9 mouse cellular contexts compared by ENCODE assay signal in the genomic region with DNA sequence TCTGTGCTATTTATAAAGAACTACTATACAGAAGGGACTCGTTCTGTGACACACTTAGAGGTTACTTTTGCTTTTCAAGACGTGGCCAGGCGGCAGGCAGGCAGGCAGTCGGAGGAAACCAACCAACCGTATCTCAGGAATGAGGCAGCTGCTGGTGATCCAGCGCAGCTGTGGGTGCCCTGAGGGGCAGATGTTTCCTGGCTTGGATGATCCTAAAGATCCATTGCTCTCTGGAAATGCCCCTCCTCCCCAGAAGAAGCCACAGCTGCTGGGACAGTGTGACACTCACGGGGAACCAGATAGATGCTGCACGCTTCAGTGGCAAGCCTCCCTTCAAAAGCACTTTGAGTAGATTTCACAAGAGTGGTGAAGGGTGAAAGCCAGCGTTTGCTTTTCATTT. TPM values are rescaled to one million over a fixed set of nuclear protein-coding genes. Genes with fewer than 3 reads are reported as not detected.
A peak's percentile ranks its signal among the peaks of the same experiment; 100 is the strongest.
DNase-seq lines count a peak whose midpoint lies in the region; ATAC-seq lines count a peak whose summit lies in the region.
"Had no signal": no experiment of that assay in that cellular context is flagged by ENCODE, and none has a peak within 500 bp of the region (broad histone marks: within the 10 kb centered on the region; RNA-seq: fewer than 3 reads in every experiment).

No protein-coding gene starts in this region.

- H3K4me3 ChIP-seq in heart, embryonic 15.5 days: peak overlapping the region; percentile 14
- 0 out of 2 replicates have a peak overlapping the region, but pooled peaks have one; percentile 21 for H3K4me3 ChIP-seq in heart, embryonic 16.5 days (ENCODE audit: low read length)
- H3K4me3 ChIP-seq in liver, embryonic 13.5 days (replicated peaks): no peak overlapping the region
- no peak overlapping the region for H3K4me3 ChIP-seq in forebrain, embryonic 11.5 days (ENCODE audit: low read depth, low read length)

- no peak overlapping the region for H3K9ac ChIP-seq in heart, embryonic 15.5 days
- H3K9ac ChIP-seq in heart, embryonic 16.5 days (ENCODE audit: low read length): no peak overlapping the region
- 0 out of 2 replicates have a peak overlapping the region, but pooled peaks have one; percentile 17 for H3K9ac ChIP-seq in liver, embryonic 13.5 days
- H3K9ac ChIP-seq in forebrain, embryonic 11.5 days (ENCODE audit: low read length): no peak overlapping the region

- no peaks in the 10 kb centered on the region for H3K9me3 ChIP-seq in heart, embryonic 15.5 days (replicated peaks)
- H3K9me3 ChIP-seq in heart, embryonic 16.5 days (replicated peaks; ENCODE audit: control insufficient read depth, low read length): no peaks in the 10 kb centered on the region
- no peaks in the 10 kb centered on the region for H3K9me3 ChIP-seq in liver, embryonic 13.5 days (replicated peaks)
- H3K9me3 ChIP-seq in forebrain, embryonic 11.5 days (ENCODE audit: control insufficient read depth, low read length): no peaks in the 10 kb centered on the region

- 0 out of 2 replicates have a peak, but pooled peaks have one; percentile 47 for ATAC-seq in heart, embryonic 15.5 days (replicated peaks; ENCODE audit: insufficient number of reproducible peaks, insufficient read depth, low FRiP score, low read depth)
- ATAC-seq in heart, embryonic 16.5 days (replicated peaks; ENCODE audit: extremely low read depth, insufficient read depth, low FRiP score): no peak
- ATAC-seq in liver, embryonic 13.5 days (ENCODE audit: low read depth): peak; percentile 64; the same call in 1 of the 2 replicates
- ATAC-seq in neutrophil, adult 5-6 weeks (ENCODE audit: extremely low read depth, insufficient number of reproducible peaks, low FRiP score, poor library complexity, severe bottlenecking): peak; percentile 27; the same call in 1 of the 2 replicates
- no peak for ATAC-seq in forebrain, embryonic 11.5 days (replicated peaks; ENCODE audit: low FRiP score)

- no peak overlapping the region for H3K27ac ChIP-seq in heart, embryonic 15.5 days
- H3K27ac ChIP-seq in heart, embryonic 16.5 days (ENCODE audit: low read length): peak overlapping the region; percentile 27; the same call in 1 of the 2 replicates
- H3K27ac ChIP-seq in liver, embryonic 13.5 days: no peak overlapping the region
- no peak overlapping the region for H3K27ac ChIP-seq in forebrain, embryonic 11.5 days (ENCODE audit: low read depth, low read length)

- peak overlapping the region; percentile 46 for H3K4me2 ChIP-seq in heart, embryonic 15.5 days
- peak overlapping the region; percentile 40 for H3K4me2 ChIP-seq in heart, embryonic 16.5 days (ENCODE audit: low read depth, low read length)
- no peak overlapping the region for H3K4me2 ChIP-seq in liver, embryonic 13.5 days
- no peak overlapping the region for H3K4me2 ChIP-seq in forebrain, embryonic 11.5 days (ENCODE audit: low read depth, low read length, severe bottlenecking)

- H3K27me3 ChIP-seq in heart, embryonic 15.5 days: no peaks in the 10 kb centered on the region
- no peaks in the 10 kb centered on the region for H3K27me3 ChIP-seq in heart, embryonic 16.5 days (ENCODE audit: control insufficient read depth, insufficient read depth, low read length)
- H3K27me3 ChIP-seq in liver, embryonic 13.5 days: no peaks in the 10 kb centered on the region
- no peaks in the 10 kb centered on the region for H3K27me3 ChIP-seq in forebrain, embryonic 11.5 days (ENCODE audit: control insufficient read depth, insufficient read depth, low read length)

- H3K36me3 ChIP-seq in heart, embryonic 15.5 days: no peaks in the 10 kb centered on the region
- H3K36me3 ChIP-seq in heart, embryonic 16.5 days (ENCODE audit: control insufficient read depth, insufficient read depth): no peaks in the 10 kb centered on the region
- H3K36me3 ChIP-seq in liver, embryonic 13.5 days: no peaks in the 10 kb centered on the region
- no peaks in the 10 kb centered on the region for H3K36me3 ChIP-seq in forebrain, embryonic 11.5 days (ENCODE audit: control insufficient read depth, insufficient read depth, low read length)

- DNase-seq in heart, postnatal 4 days: no peak
- DNase-seq in liver, embryonic 13.5 days: no peak
- DNase-seq in spleen, postnatal 14 days (ENCODE audit: low spot score in 2 of 2): no peak
- DNase-seq in forebrain, embryonic 11.5 days (ENCODE audit: low spot score): no peak
- no peak for DNase-seq in spleen, adult 12 weeks (ENCODE audit: low spot score)

- peaks cover 15% of the 10 kb centered on the region for H3K4me1 ChIP-seq in heart, embryonic 15.5 days (replicated peaks)
- peaks cover 12% of the 10 kb centered on the region for H3K4me1 ChIP-seq in heart, embryonic 16.5 days (ENCODE audit: control insufficient read depth, insufficient read depth, low read length)
- peaks cover 20% of the 10 kb centered on the region for H3K4me1 ChIP-seq in liver, embryonic 13.5 days (replicated peaks)
- peaks cover 3% of the 10 kb centered on the region; the same call in 1 of the 2 replicates for H3K4me1 ChIP-seq in forebrain, embryonic 11.5 days (replicated peaks; ENCODE audit: control insufficient read depth, insufficient read depth, low read length)

- WGBS in heart, embryonic 15.5 days: 6% methylated on average over 9 of the region's 9 CpGs
- 6% methylated on average over 9 of the region's 9 CpGs for WGBS in heart, embryonic 16.5 days
- 10% methylated on average over 9 of the region's 9 CpGs for WGBS in liver, embryonic 13.5 days (ENCODE audit: insufficient replicate concordance)
- 14% methylated on average over 9 of the region's 9 CpGs for WGBS in forebrain, embryonic 11.5 days

RNA-seq across cellular contexts. Expression of gene Cass4, which starts 18.9 kb away (rescaled TPM):
- 0.26 and 0.91 TPM in 2 replicates for polyA plus RNA-seq in heart, embryonic 15.5 days (2015; fragmentation: Nextera tagmentation; extraction: Ambion mirVana)
- under 1 TPM; 0.27 to 0.29 TPM for total RNA-seq in heart, postnatal 4 days (2021)
- polyA plus RNA-seq in heart, embryonic 16.5 days (2015; fragmentation: Nextera tagmentation; extraction: Ambion mirVana): 1.0 TPM in 2 replicates
- 0.61 and 0.78 TPM in 2 replicates for polyA plus RNA-seq in liver, embryonic 13.5 days (2015; fragmentation: Nextera tagmentation; extraction: Ambion mirVana)
- 30.7 and 34.6 TPM in 2 replicates for total RNA-seq in neutrophil, adult 5-6 weeks (2017)
- 0.47 TPM in 1 of 2 replicates, not detected in the other for polyA plus RNA-seq in forebrain, embryonic 11.5 days (2014; fragmentation: Nextera tagmentation; extraction: Ambion mirVana)

RNA-seq across cellular contexts. Expression of gene Rtf2, which starts 27.9 kb away (rescaled TPM):
- 44.5 and 52.2 TPM in 2 replicates for polyA plus RNA-seq in heart, embryonic 15.5 days (2015; fragmentation: Nextera tagmentation; extraction: Ambion mirVana)
- total RNA-seq in heart, postnatal 4 days (2021): 10 to 100 TPM; 39.3 to 41.1 TPM
- 53.2 and 60.5 TPM in 2 replicates for polyA plus RNA-seq in heart, embryonic 16.5 days (2015; fragmentation: Nextera tagmentation; extraction: Ambion mirVana)
- 48.8 and 54.4 TPM in 2 replicates for polyA plus RNA-seq in liver, embryonic 13.5 days (2015; fragmentation: Nextera tagmentation; extraction: Ambion mirVana)
- 225 and 239 TPM in 2 replicates for total RNA-seq in neutrophil, adult 5-6 weeks (2017)
- polyA plus RNA-seq in forebrain, embryonic 11.5 days (2014; fragmentation: Nextera tagmentation; extraction: Ambion mirVana): 86.0 and 90.5 TPM in 2 replicates

RNA-seq across cellular contexts. Expression of gene Cstf1, which starts 42.0 kb away (rescaled TPM):
- polyA plus RNA-seq in heart, embryonic 15.5 days (2015; fragmentation: Nextera tagmentation; extraction: Ambion mirVana): 24.2 and 29.8 TPM in 2 replicates
- total RNA-seq in heart, postnatal 4 days (2021): 10 to 100 TPM; 29.8 to 31.4 TPM
- 24.5 and 32.2 TPM in 2 replicates for polyA plus RNA-seq in heart, embryonic 16.5 days (2015; fragmentation: Nextera tagmentation; extraction: Ambion mirVana)
- polyA plus RNA-seq in liver, embryonic 13.5 days (2015; fragmentation: Nextera tagmentation; extraction: Ambion mirVana): 25.0 and 31.4 TPM in 2 replicates
- total RNA-seq in neutrophil, adult 5-6 weeks (2017): 16.8 and 18.4 TPM in 2 replicates
- polyA plus RNA-seq in forebrain, embryonic 11.5 days (2014; fragmentation: Nextera tagmentation; extraction: Ambion mirVana): 52.5 and 53.3 TPM in 2 replicates

RNA-seq across cellular contexts. Expression of gene Aurka, which starts 42.1 kb away (rescaled TPM):
- 76.8 and 82.2 TPM in 2 replicates for polyA plus RNA-seq in heart, embryonic 15.5 days (2015; fragmentation: Nextera tagmentation; extraction: Ambion mirVana)
- 10 to 100 TPM; 38.5 to 44.6 TPM for total RNA-seq in heart, postnatal 4 days (2021)
- polyA plus RNA-seq in heart, embryonic 16.5 days (2015; fragmentation: Nextera tagmentation; extraction: Ambion mirVana): 88.1 and 92.4 TPM in 2 replicates
- polyA plus RNA-seq in liver, embryonic 13.5 days (2015; fragmentation: Nextera tagmentation; extraction: Ambion mirVana): 142 and 172 TPM in 2 replicates
- total RNA-seq in neutrophil, adult 5-6 weeks (2017): 2.7 and 5.4 TPM in 2 replicates
- 192 and 193 TPM in 2 replicates for polyA plus RNA-seq in forebrain, embryonic 11.5 days (2014; fragmentation: Nextera tagmentation; extraction: Ambion mirVana)

RNA-seq across cellular contexts. Expression of gene Gcnt7, which starts 45.9 kb away (rescaled TPM):
- 0.71 and 0.79 TPM in 2 replicates for polyA plus RNA-seq in heart, embryonic 15.5 days (2015; fragmentation: Nextera tagmentation; extraction: Ambion mirVana)
- not detected for total RNA-seq in heart, postnatal 4 days (2021)
- polyA plus RNA-seq in heart, embryonic 16.5 days (2015; fragmentation: Nextera tagmentation; extraction: Ambion mirVana): 1.3 and 1.4 TPM in 2 replicates
- polyA plus RNA-seq in liver, embryonic 13.5 days (2015; fragmentation: Nextera tagmentation; extraction: Ambion mirVana): 0.54 TPM in 2 replicates
- 0.74 and 1.0 TPM in 2 replicates for total RNA-seq in neutrophil, adult 5-6 weeks (2017)
- 1.5 TPM in 2 replicates for polyA plus RNA-seq in forebrain, embryonic 11.5 days (2014; fragmentation: Nextera tagmentation; extraction: Ambion mirVana)
- total RNA-seq: left cerebral cortex, postnatal 10 days had no signal

Comparison
In these comparisons a context has a peak if more than half of its experiments do, and no peak if none do; other contexts are left out.
1. ATAC-seq: peak in heart, embryonic 15.5 days (single experiment), liver, embryonic 13.5 days (single experiment) and neutrophil, adult 5-6 weeks (single experiment); none in heart, embryonic 16.5 days (single experiment) and forebrain, embryonic 11.5 days (single experiment).
2. H3K4me2 ChIP-seq: peak in heart, embryonic 15.5 days (single experiment) and heart, embryonic 16.5 days (single experiment); none in liver, embryonic 13.5 days (single experiment) and forebrain, embryonic 11.5 days (single experiment).
3. H3K4me3 ChIP-seq: peak in heart, embryonic 15.5 days (single experiment) and heart, embryonic 16.5 days (single experiment); none in liver, embryonic 13.5 days (single experiment) and forebrain, embryonic 11.5 days (single experiment).